ENCODE assay signal across 10 mouse cellular contexts in the genomic region with DNA sequence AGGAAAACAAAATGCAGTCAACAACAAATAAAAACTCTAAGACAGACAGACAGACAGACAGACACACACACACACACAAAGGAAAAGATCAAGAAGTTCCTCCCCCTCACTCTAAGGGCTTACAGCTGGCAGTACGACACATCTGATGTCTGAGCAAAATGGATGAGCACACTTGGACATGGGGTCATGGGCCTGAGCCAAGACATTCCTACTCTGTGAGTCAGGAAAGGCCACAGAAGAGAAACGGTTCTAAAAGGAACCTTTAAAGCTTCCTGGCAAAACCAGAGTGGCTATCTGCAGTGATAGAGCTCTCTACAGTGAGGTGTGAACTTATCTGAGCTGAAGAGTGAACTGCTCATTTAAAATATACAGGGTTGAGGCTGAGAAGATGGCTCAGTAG. TPM values are rescaled to one million over a fixed set of nuclear protein-coding genes. Genes with fewer than 3 reads are reported as not detected.
DNase-seq lines count a peak whose midpoint lies in the region; ATAC-seq and TF ChIP-seq lines count a peak whose summit lies in the region.
"Had no signal": no experiment of that assay in that cellular context is flagged by ENCODE, and none has a peak within 500 bp of the region (broad histone marks: within the 10 kb centered on the region; RNA-seq: fewer than 3 reads in every experiment).

No protein-coding gene starts in this region.

- H3K36me3 ChIP-seq in lung, postnatal 0 days (ENCODE audit: insufficient read depth, low read length) = no peaks in the 10 kb centered on the region
- H3K36me3 ChIP-seq in forebrain, embryonic 13.5 days (ENCODE audit: poor library complexity, severe bottlenecking) = no peaks in the 10 kb centered on the region

- WGBS in lung, postnatal 0 days = 21% methylated on average over 2 of the region's 2 CpGs
- WGBS in forebrain, embryonic 13.5 days = 74% methylated on average over 2 of the region's 2 CpGs

- no peaks in the 10 kb centered on the region for H3K27me3 ChIP-seq in lung, postnatal 0 days (replicated peaks; ENCODE audit: insufficient read depth, low read length)
- no peaks in the 10 kb centered on the region for H3K27me3 ChIP-seq in forebrain, embryonic 13.5 days

- no peak overlapping the region for H3K9ac ChIP-seq in lung, postnatal 0 days (replicated peaks; ENCODE audit: low read depth)
- no peak overlapping the region for H3K9ac ChIP-seq in forebrain, embryonic 13.5 days

- TF ChIP-seq POLR2A in embryonic fibroblast, embryonic 13.5 days (IDR thresholded peaks at IDR 0.05; ENCODE audit: low read depth, low read length) = no peak

- no peaks in the 10 kb centered on the region for H3K9me3 ChIP-seq in lung, postnatal 0 days (ENCODE audit: low read length)
- H3K9me3 ChIP-seq in forebrain, embryonic 13.5 days (replicated peaks) = no peaks in the 10 kb centered on the region

- no peak for TF ChIP-seq EP300 in lung, postnatal 0 days (IDR thresholded peaks at IDR 0.05)

- peak; percentile 89 for DNase-seq in NIH3T3 (ENCODE audit: low read depth)
- DNase-seq in heart, postnatal 4 days = peak; percentile 71
- DNase-seq in lung, postnatal 0 days (ENCODE audit: low spot score) = peak; percentile 83
- no peak for DNase-seq in c-Kit-positive CD71-positive TER-119-positive erythroid progenitor cells, embryonic 14.5 days (ENCODE audit: low spot score)
- no peak for DNase-seq in left cerebral cortex, adult 9 months (ENCODE audit: low spot score in 2 of 2)
- DNase-seq: cerebellum, postnatal 14 days had no signal

- peak overlapping the region; percentile 62; the same call in 1 of the 2 replicates for H3K27ac ChIP-seq in embryonic fibroblast, embryonic 13.5 days (ENCODE audit: insufficient read depth, low read length)
- H3K27ac ChIP-seq in lung, postnatal 0 days (ENCODE audit: low read length) = no peak overlapping the region
- no peak overlapping the region for H3K27ac ChIP-seq in forebrain, embryonic 13.5 days
- H3K27ac ChIP-seq: macrophage had no signal

- H3K4me3 ChIP-seq in embryonic fibroblast, embryonic 13.5 days (ENCODE audit: insufficient read depth, low read length) = no peak overlapping the region
- H3K4me3 ChIP-seq in lung, postnatal 0 days (ENCODE audit: low read depth, low read length) = no peak overlapping the region
- H3K4me3 ChIP-seq in forebrain, embryonic 13.5 days = no peak overlapping the region

- no peak for TF ChIP-seq CTCF in embryonic fibroblast, embryonic 13.5 days (IDR thresholded peaks at IDR 0.05; ENCODE audit: borderline replicate concordance, insufficient read depth, low read length)
- no peak for TF ChIP-seq CTCF in lung, postnatal 0 days (IDR thresholded peaks at IDR 0.05)

- no peak overlapping the region for H3K4me2 ChIP-seq in lung, postnatal 0 days (replicated peaks; ENCODE audit: low read depth, low read length)
- H3K4me2 ChIP-seq in forebrain, embryonic 13.5 days = no peak overlapping the region

- ATAC-seq in lung, postnatal 0 days = peak; percentile 85
- ATAC-seq in erythroblast, adult 5-6 weeks (replicated peaks; ENCODE audit: low FRiP score, poor library complexity, severe bottlenecking) = no peak
- no peak for ATAC-seq in forebrain, embryonic 13.5 days

- peaks cover 8% of the 10 kb centered on the region for H3K4me1 ChIP-seq in embryonic fibroblast, embryonic 13.5 days (ENCODE audit: control insufficient read depth, insufficient read depth, low read length)
- no peaks in the 10 kb centered on the region for H3K4me1 ChIP-seq in lung, postnatal 0 days (ENCODE audit: insufficient read depth, low read depth, low read length)
- no peaks in the 10 kb centered on the region for H3K4me1 ChIP-seq in forebrain, embryonic 13.5 days

RNA-seq across cellular contexts. Expression of a gene that starts 46.0 kb away (rescaled TPM):
- polyA plus RNA-seq in embryonic fibroblast, embryonic 13.5 days (2011; ENCODE audit: insufficient read length, low read depth, missing spikeins) = not detected in 2 replicates
- under 1 TPM in 1 of 2 experiments, not detected in 1; 0.63 TPM for total RNA-seq in heart, postnatal 4 days (2021)
- polyA plus RNA-seq in lung, postnatal 0 days (2015; fragmentation: Nextera tagmentation; extraction: Ambion mirVana) = not detected in 2 replicates
- not detected in 2 replicates for total RNA-seq in erythroblast, adult 5-6 weeks (2015; ENCODE audit: low replicate concordance)
- total RNA-seq in erythroblast, adult 5-6 weeks (2017; ENCODE audit: low replicate concordance) = not detected in 2 replicates
- not detected in 2 replicates for polyA plus RNA-seq in forebrain, embryonic 13.5 days (2015; fragmentation: Nextera tagmentation; extraction: Ambion mirVana)
- polyA plus RNA-seq: macrophage had no signal

Comparison
In these comparisons a context has a peak if more than half of its experiments do, and no peak if none do; other contexts are left out.
1. DNase-seq: peak in NIH3T3 (single experiment), heart, postnatal 4 days (single experiment) and lung, postnatal 0 days (single experiment); none in c-Kit-positive CD71-positive TER-119-positive erythroid progenitor cells, embryonic 14.5 days (single experiment) and left cerebral cortex, adult 9 months (0 of 2).